Mouse (Mus musculus): ENCODE results near the gene Mars. TPM values are rescaled to one million over a fixed set of nuclear protein-coding genes. Genes with fewer than 3 reads are reported as not detected.
A peak's percentile ranks its signal among the peaks of the same experiment; 100 is the strongest.

Mars gene
- polyA plus RNA-seq, 1 experiment: 30.7 TPM

DNA sequence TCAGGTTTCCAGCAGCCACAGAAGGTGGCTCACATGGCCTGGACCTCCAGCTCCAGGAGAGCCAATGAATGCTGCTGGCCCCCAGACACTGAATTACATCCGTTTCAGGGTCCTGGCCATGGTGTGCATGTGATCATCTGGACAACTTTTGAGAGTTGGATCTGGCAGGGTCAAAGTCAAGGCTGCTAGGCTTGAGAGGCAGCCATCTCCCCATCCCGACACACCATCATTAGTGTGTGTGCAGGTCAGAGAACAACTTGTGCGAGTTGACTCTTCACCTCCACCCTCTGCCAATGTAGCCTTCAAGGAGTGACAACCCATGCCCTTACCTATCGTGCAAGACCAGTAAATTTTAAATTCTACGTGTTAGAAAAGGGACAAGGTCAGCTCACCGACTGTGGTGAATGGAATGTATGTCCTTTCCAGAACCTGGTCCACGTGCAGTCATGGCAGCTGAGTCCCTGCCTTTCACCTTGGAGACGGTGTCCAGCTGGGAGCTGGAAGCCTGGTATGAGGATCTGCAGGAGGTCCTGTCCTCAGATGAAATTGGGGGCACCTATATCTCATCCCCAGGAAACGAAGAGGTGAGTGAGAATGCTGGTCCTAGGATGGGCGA, 16.6 kb downstream of the Mars start:
- Histone ChIP-seq H3K4me1 (ENCODE audit: control insufficient read depth, insufficient read depth, insufficient read length, low read length) (peaks cover 8% of the 10 kb centered on the region), H3K4me3 (ENCODE audit: low read depth, low read length) (no peak overlapping the region), H3K27ac (ENCODE audit: insufficient read depth, low read depth, low read length) (no peak overlapping the region), H3K36me3 (ENCODE audit: control insufficient read depth, insufficient read depth, low read length) (peaks cover 56% of the 10 kb centered on the region), H3K27me3 (ENCODE audit: control insufficient read depth, insufficient read depth, low read length) (no peaks in the 10 kb centered on the region)
- 85% methylated on average over 10 of the region's 10 CpGs for WGBS
- TF ChIP-seq CTCF (IDR thresholded peaks at IDR 0.05; ENCODE audit: extremely low read depth, insufficient read length, insufficient replicate concordance, low read depth, low read length): no peak
- TF ChIP-seq POLR2A (IDR thresholded peaks at IDR 0.05; ENCODE audit: low read depth, low read length): no peak

- H3K27ac ChIP-seq (ENCODE audit: insufficient read depth, low read depth, low read length): 0 out of 2 replicates have a peak overlapping the region, but pooled peaks have one; percentile 10
- WGBS: 79% methylated on average over 3 of the region's 3 CpGs
These were observed 17.9 kb downstream of the Mars start for GRCm38 (mm10) chr10:127293590-127294113.

DNA sequence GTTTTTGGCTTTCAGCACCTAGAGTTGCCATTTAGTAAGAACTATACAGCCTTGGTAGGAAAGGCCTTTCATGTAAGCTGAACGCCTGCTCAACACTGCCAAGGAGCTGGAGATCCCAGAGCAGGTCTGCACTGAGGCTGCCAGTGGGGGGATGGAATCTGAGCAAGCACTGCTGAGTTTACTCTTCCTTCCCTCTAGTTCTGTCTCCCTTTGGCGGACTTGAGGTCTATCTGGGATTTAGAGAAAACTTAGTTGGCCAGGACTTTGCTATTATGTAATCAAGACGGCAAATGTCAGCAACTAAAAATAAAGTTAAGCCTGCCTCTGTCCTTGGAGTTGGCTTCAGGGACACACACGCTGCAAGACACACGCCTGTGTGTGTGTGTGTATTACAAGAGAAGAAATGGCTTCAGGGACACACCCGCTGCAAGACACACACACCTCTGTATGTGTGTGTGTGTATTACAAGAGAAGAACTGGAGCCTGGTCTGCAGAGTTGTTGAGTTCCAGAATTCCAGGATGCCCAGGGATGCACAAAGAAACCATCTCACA, 18.5 kb downstream of the Mars start:
- Histone ChIP-seq H3K27ac (ENCODE audit: insufficient read depth, low read depth, low read length) (peak overlapping the region; percentile 10; the same call in 1 of the 2 replicates), H3K36me3 (ENCODE audit: control insufficient read depth, insufficient read depth, low read length) (peaks cover 44% of the 10 kb centered on the region), H3K4me3 (ENCODE audit: low read depth, low read length) (no peak overlapping the region), H3K27me3 (ENCODE audit: control insufficient read depth, insufficient read depth, low read length) (no peaks in the 10 kb centered on the region), H3K4me1 (ENCODE audit: control insufficient read depth, insufficient read depth, insufficient read length, low read length) (peaks cover 13% of the 10 kb centered on the region)
- WGBS: 72% methylated on average over 6 of the region's 6 CpGs
- TF ChIP-seq POLR2A (IDR thresholded peaks at IDR 0.05; ENCODE audit: low read depth, low read length) (no peak), CTCF (IDR thresholded peaks at IDR 0.05; ENCODE audit: extremely low read depth, insufficient read length, insufficient replicate concordance, low read depth, low read length) (no peak)

More at GRCm38 (mm10) chr10:127293590-127294113, 17.9 kb downstream of the Mars start:
- Histone ChIP-seq H3K4me1 (ENCODE audit: control insufficient read depth, insufficient read depth, insufficient read length, low read length) (peaks cover 13% of the 10 kb centered on the region), H3K4me3 (ENCODE audit: low read depth, low read length) (no peak overlapping the region), H3K27me3 (ENCODE audit: control insufficient read depth, insufficient read depth, low read length) (no peaks in the 10 kb centered on the region), H3K36me3 (ENCODE audit: control insufficient read depth, insufficient read depth, low read length) (peaks cover 44% of the 10 kb centered on the region)
- no peak for TF ChIP-seq CTCF (IDR thresholded peaks at IDR 0.05; ENCODE audit: extremely low read depth, insufficient read length, insufficient replicate concordance, low read depth, low read length)
- no peak for TF ChIP-seq POLR2A (IDR thresholded peaks at IDR 0.05; ENCODE audit: low read depth, low read length)

- no peak overlapping the region; the same call in 1 of the 2 replicates for H3K27ac ChIP-seq (ENCODE audit: insufficient read depth, low read depth, low read length)
- H3K4me1 ChIP-seq (ENCODE audit: control insufficient read depth, insufficient read depth, insufficient read length, low read length): peaks cover 21% of the 10 kb centered on the region
- TF ChIP-seq POLR2A (IDR thresholded peaks at IDR 0.05; ENCODE audit: low read depth, low read length) (no peak), CTCF (IDR thresholded peaks at IDR 0.05; ENCODE audit: extremely low read depth, insufficient read length, insufficient replicate concordance, low read depth, low read length) (no peak)
- H3K36me3 ChIP-seq (ENCODE audit: control insufficient read depth, insufficient read depth, low read length): peaks cover 37% of the 10 kb centered on the region
- no peaks in the 10 kb centered on the region for H3K27me3 ChIP-seq (ENCODE audit: control insufficient read depth, insufficient read depth, low read length)
- WGBS: 9% methylated on average over 5 of the region's 5 CpGs
- H3K4me3 ChIP-seq (ENCODE audit: low read depth, low read length): no peak overlapping the region
These were observed 19.5 kb downstream of the Mars start for GRCm38 (mm10) chr10:127291881-127292638.

DNA sequence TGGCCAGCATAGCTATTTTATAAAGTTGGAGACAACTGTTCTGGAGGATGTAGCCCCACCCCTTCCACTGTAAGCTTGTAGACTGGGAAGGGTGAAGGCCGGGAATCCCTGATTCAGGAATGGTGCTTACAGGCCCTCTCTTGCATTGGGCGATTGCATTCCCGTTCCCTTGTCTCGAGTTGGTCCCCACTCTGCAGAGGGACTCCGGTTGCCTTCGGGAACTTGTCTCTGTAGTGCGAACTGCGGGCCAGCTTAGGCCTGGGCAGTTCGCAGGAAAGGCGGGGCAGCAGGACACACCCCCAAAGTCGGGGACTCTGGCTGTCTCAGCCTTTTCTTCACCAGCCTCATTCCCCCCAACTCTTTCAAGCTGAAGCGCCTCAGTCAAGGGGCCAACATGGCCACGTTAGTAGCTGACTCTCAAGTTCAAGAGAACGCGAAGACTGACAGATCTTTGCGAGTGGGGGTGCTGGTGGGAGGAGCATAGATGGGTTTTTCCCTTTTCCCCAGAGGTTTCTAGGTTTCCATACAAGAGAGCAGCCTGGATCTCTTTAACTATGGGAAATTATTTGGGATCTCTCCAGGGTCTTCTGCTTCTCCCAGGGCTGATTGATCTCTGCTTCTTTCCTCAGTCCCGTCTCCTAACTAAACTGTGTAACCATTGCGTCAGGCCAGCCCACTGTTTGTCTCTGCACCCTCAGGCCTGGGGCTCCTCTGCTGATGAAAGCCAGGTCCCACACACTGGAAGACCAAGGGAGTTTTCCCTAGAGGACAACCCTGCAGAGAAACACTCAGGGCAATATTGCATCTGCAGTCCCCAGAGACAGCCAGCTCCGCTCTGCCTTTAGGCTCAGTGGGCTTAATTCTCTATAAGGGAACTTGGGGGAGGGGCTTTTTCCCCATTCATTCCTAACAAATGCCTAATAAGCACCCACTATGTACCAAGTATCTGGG, 20.4 kb downstream of the Mars start:
- H3K27me3 ChIP-seq (ENCODE audit: control insufficient read depth, insufficient read depth, low read length): no peaks in the 10 kb centered on the region
- peaks cover 38% of the 10 kb centered on the region for H3K36me3 ChIP-seq (ENCODE audit: control insufficient read depth, insufficient read depth, low read length)
- TF ChIP-seq POLR2A (IDR thresholded peaks at IDR 0.05; ENCODE audit: low read depth, low read length): no peak
- no peak for TF ChIP-seq CTCF (IDR thresholded peaks at IDR 0.05; ENCODE audit: extremely low read depth, insufficient read length, insufficient replicate concordance, low read depth, low read length)
- H3K4me1 ChIP-seq (ENCODE audit: control insufficient read depth, insufficient read depth, insufficient read length, low read length): peaks cover 28% of the 10 kb centered on the region
- WGBS: 4% methylated on average over 19 of the region's 19 CpGs
- peak overlapping the region; percentile 78 for H3K27ac ChIP-seq (ENCODE audit: insufficient read depth, low read depth, low read length)
- H3K4me3 ChIP-seq (ENCODE audit: low read depth, low read length): peak overlapping the region; percentile 65

DNA sequence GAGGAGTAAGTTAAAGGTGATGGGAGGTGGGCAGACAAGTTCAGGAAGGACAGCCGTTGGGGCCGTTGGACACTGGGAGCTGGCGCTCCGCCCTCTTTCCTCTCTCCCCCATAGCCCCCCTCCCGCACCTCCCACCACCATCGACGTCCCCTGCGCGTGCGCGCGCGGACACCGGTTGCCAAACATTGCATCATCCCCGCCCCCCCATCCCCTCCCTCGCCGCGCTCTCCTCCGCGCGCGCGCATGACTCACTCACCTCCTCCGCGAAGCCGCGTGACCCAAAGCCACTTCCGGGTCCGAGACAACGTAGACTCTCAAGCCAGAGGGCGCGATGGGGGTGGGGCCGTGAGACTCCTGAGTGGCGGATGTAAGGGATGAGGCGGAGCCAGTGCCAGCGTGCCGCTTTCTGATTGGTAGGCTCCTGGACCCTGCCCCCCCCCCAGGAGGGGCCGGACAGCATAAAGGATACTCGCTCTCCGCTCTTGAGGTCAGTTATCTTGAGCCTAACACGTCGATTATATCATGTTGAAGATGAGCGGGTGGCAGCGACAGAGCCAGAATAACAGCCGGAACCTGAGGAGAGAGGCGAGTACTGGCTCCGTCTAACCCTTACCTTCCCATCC, 21.2 kb downstream of the Mars start:
- H3K4me1 ChIP-seq (ENCODE audit: control insufficient read depth, insufficient read depth, insufficient read length, low read length): peaks cover 28% of the 10 kb centered on the region

More for the DNA sequence above, 21.2 kb downstream of the Mars start:
- peak overlapping the region; percentile 96 for H3K27ac ChIP-seq (ENCODE audit: insufficient read depth, low read depth, low read length)
- WGBS: under 1% methylated on average over 44 of the region's 47 CpGs
- H3K27me3 ChIP-seq (ENCODE audit: control insufficient read depth, insufficient read depth, low read length): no peaks in the 10 kb centered on the region
- peak overlapping the region; percentile 65 for H3K4me3 ChIP-seq (ENCODE audit: low read depth, low read length)
- peak; percentile 98 for TF ChIP-seq POLR2A (IDR thresholded peaks at IDR 0.05; ENCODE audit: low read depth, low read length)
- no peak for TF ChIP-seq CTCF (IDR thresholded peaks at IDR 0.05; ENCODE audit: extremely low read depth, insufficient read length, insufficient replicate concordance, low read depth, low read length)
- H3K36me3 ChIP-seq (ENCODE audit: control insufficient read depth, insufficient read depth, low read length): peaks cover 38% of the 10 kb centered on the region

All from small intestine, adult 2 months (tissue).